Mouse (Mus musculus) lung, embryonic 15.5 days (tissue): ENCODE measurements around the gene Ccdc88c. TPM values are rescaled to one million over a fixed set of nuclear protein-coding genes. Genes with fewer than 3 reads are reported as not detected.
A peak's percentile ranks its signal among the peaks of the same experiment; 100 is the strongest.

Source experiments
- ATAC-seq: fragments of 200-750 bp; cut with Nextera tagmentation; 2 replicates; pipeline ENCODE4 v1.8.0; 2017; ENCODE audit warnings: moderate number of reproducible peaks, borderline replicate concordance; ENCODE audit not compliant: low FRiP score, low TSS enrichment; ENCODE audit errors: extremely low read depth
- H3K27ac ChIP-seq: fragments of 300-500 bp; sonication (generic); 2 replicates; pipeline ENCODE4 v1.5.1; 2015; ENCODE audit warnings: moderate library complexity, mild to moderate bottlenecking, inconsistent platforms
- H3K27me3 ChIP-seq: fragments of 300-500 bp; sonication (generic); 2 replicates; pipeline ENCODE4 v1.6.1; 2015; ENCODE audit warnings: inconsistent platforms
- H3K36me3 ChIP-seq: fragments of 300-500 bp; sonication (generic); 2 replicates; pipeline ENCODE4 v1.6.1; 2015; ENCODE audit warnings: inconsistent platforms
- H3K4me1 ChIP-seq: fragments of 300-500 bp; sonication (generic); 2 replicates; pipeline ENCODE4 v1.6.1; 2015; ENCODE audit warnings: inconsistent platforms
- H3K4me2 ChIP-seq: fragments of 300-500 bp; sonication (generic); 2 replicates; pipeline ENCODE4 v1.6.1; 2015; ENCODE audit warnings: inconsistent platforms, mild to moderate bottlenecking, moderate library complexity
- H3K4me3 ChIP-seq: fragments of 300-500 bp; sonication (generic); 2 replicates; pipeline ENCODE4 v1.5.1; 2015; ENCODE audit warnings: mild to moderate bottlenecking, inconsistent platforms
- H3K9ac ChIP-seq: fragments of 300-500 bp; sonication (generic); 2 replicates; pipeline ENCODE4 v1.6.1; 2015; ENCODE audit warnings: inconsistent platforms
- H3K9me3 ChIP-seq: fragments of 300-500 bp; sonication (generic); 2 replicates; pipeline ENCODE4 v1.6.1; 2016; ENCODE audit warnings: inconsistent platforms
- WGBS: fragments of 180-500 bp; shearing (Covaris S2); methylation state at CpG from one replicate; pipeline ENCODE4 v1.1.7; 2015; 5-methylcytosine and 5-hydroxymethylcytosine counted together
- polyA plus RNA-seq: library from polyadenylated mRNA; unstranded; fragments of >200 nt; fragmentation: Nextera tagmentation; extraction: Ambion mirVana; gene quantifications from 2 replicates; pipeline ENCODE4 v1.2.1, GENCODE M21; 2015

The Ccdc88c gene
- 14.3 and 17.9 TPM in 2 replicates for polyA plus RNA-seq

- no peaks in the 10 kb centered on the region for H3K36me3 ChIP-seq
- 1% methylated on average over 54 of the region's 56 CpGs for WGBS
- ATAC-seq: peak; percentile 87
- H3K9ac ChIP-seq: peak within 1 kb of the TSS; percentile 74
- H3K9me3 ChIP-seq: no peaks in the 10 kb centered on the region
- H3K4me1 ChIP-seq: peaks cover 19% of the 10 kb centered on the region
- H3K27me3 ChIP-seq: peaks cover 27% of the 10 kb centered on the region
- H3K4me2 ChIP-seq: peak within 1 kb of the TSS; percentile 94
- H3K4me3 ChIP-seq: peak within 1 kb of the TSS; percentile 68
- H3K27ac ChIP-seq: peak within 1 kb of the TSS; percentile 92
These were observed at the start of gene Ccdc88c for GRCm38 (mm10) chr12:101028954-101029731. Gene Ccdc88c (minus strand): TSS chr12:101029056.

GRCm38 (mm10) chr12:101077955-101078354 is 49.1 kb upstream of the Ccdc88c start:
- Histone ChIP-seq H3K9ac (no peak overlapping the region), H3K4me3 (no peak overlapping the region), H3K36me3 (peaks cover 14% of the 10 kb centered on the region; the same call in 1 of the 2 replicates), H3K27me3 (no peaks in the 10 kb centered on the region), H3K9me3 (no peaks in the 10 kb centered on the region), H3K4me1 (peaks cover 26% of the 10 kb centered on the region), H3K27ac (no peak overlapping the region), H3K4me2 (no peak overlapping the region)
- no peak for ATAC-seq

GRCm38 (mm10) chr12:101075433-101075832 is 46.6 kb upstream of the Ccdc88c start:
- peaks cover 14% of the 10 kb centered on the region; the same call in 1 of the 2 replicates for H3K36me3 ChIP-seq
- WGBS: 83% methylated on average over 3 of the region's 3 CpGs
- H3K4me2 ChIP-seq: no peak overlapping the region
- H3K27ac ChIP-seq: no peak overlapping the region
- no peak for ATAC-seq
- H3K4me3 ChIP-seq: no peak overlapping the region
- H3K9me3 ChIP-seq: no peaks in the 10 kb centered on the region
- H3K4me1 ChIP-seq: peaks cover 17% of the 10 kb centered on the region
- no peak overlapping the region for H3K9ac ChIP-seq
- no peaks in the 10 kb centered on the region for H3K27me3 ChIP-seq

GRCm38 (mm10) chr12:101074821-101075429 is 46.1 kb upstream of the Ccdc88c start:
- H3K4me3 ChIP-seq: no peak overlapping the region
- ATAC-seq: no peak
- no peak overlapping the region for H3K9ac ChIP-seq
- H3K36me3 ChIP-seq: peaks cover 14% of the 10 kb centered on the region; the same call in 1 of the 2 replicates
- no peaks in the 10 kb centered on the region for H3K27me3 ChIP-seq
- WGBS: 91% methylated on average over 4 of the region's 4 CpGs
- H3K27ac ChIP-seq: no peak overlapping the region
- H3K9me3 ChIP-seq: no peaks in the 10 kb centered on the region
- H3K4me1 ChIP-seq: peaks cover 17% of the 10 kb centered on the region
- H3K4me2 ChIP-seq: no peak overlapping the region

- Histone ChIP-seq H3K9me3 (no peaks in the 10 kb centered on the region), H3K27ac (no peak overlapping the region), H3K9ac (no peak overlapping the region), H3K36me3 (peaks cover 15% of the 10 kb centered on the region; the same call in 1 of the 2 replicates), H3K4me1 (no peaks in the 10 kb centered on the region), H3K27me3 (no peaks in the 10 kb centered on the region), H3K4me2 (no peak overlapping the region), H3K4me3 (no peak overlapping the region)
- 73% methylated on average over 1 of the region's 1 CpGs for WGBS
- ATAC-seq: no peak
These were observed 41.0 kb upstream of the Ccdc88c start for GRCm38 (mm10) chr12:101069813-101070212.

- no peak for ATAC-seq
- no peaks in the 10 kb centered on the region for H3K9me3 ChIP-seq
- H3K9ac ChIP-seq: no peak overlapping the region
- H3K27ac ChIP-seq: no peak overlapping the region
- 97% methylated on average over 1 of the region's 1 CpGs for WGBS
- H3K4me3 ChIP-seq: no peak overlapping the region
- H3K4me2 ChIP-seq: no peak overlapping the region
- no peaks in the 10 kb centered on the region for H3K27me3 ChIP-seq
- peaks cover 45% of the 10 kb centered on the region for H3K36me3 ChIP-seq
- H3K4me1 ChIP-seq: no peaks in the 10 kb centered on the region
These were observed 37.5 kb upstream of the Ccdc88c start for GRCm38 (mm10) chr12:101066329-101066728.

- no peaks in the 10 kb centered on the region for H3K27me3 ChIP-seq
- H3K9me3 ChIP-seq: no peaks in the 10 kb centered on the region
- no peaks in the 10 kb centered on the region for H3K4me1 ChIP-seq
- no peak overlapping the region for H3K27ac ChIP-seq
- no peak overlapping the region for H3K9ac ChIP-seq
- peaks cover 62% of the 10 kb centered on the region for H3K36me3 ChIP-seq
- no peak overlapping the region for H3K4me3 ChIP-seq
- ATAC-seq: no peak
- no peak overlapping the region for H3K4me2 ChIP-seq
These were observed 11.1 kb upstream of the Ccdc88c start for GRCm38 (mm10) chr12:101039956-101040355.

- ATAC-seq: no peak
- peak overlapping the region; percentile 68 for H3K4me3 ChIP-seq
- H3K36me3 ChIP-seq: no peaks in the 10 kb centered on the region
- peaks cover 24% of the 10 kb centered on the region for H3K4me1 ChIP-seq
- peak overlapping the region; percentile 92 for H3K27ac ChIP-seq
- peaks cover 27% of the 10 kb centered on the region for H3K27me3 ChIP-seq
- H3K9me3 ChIP-seq: no peaks in the 10 kb centered on the region
- peak overlapping the region; percentile 74 for H3K9ac ChIP-seq
- WGBS: under 1% methylated on average over 62 of the region's 67 CpGs
- H3K4me2 ChIP-seq: peak overlapping the region; percentile 94
These were observed 456 bp downstream of the Ccdc88c start for GRCm38 (mm10) chr12:101028247-101028953.

GRCm38 (mm10) chr12:101027451-101028246 is 1.2 kb downstream of the Ccdc88c start:
- H3K4me1 ChIP-seq: peaks cover 31% of the 10 kb centered on the region
- peak overlapping the region; percentile 74; the same call in 1 of the 2 replicates for H3K9ac ChIP-seq
- peak overlapping the region; percentile 68 for H3K4me3 ChIP-seq
- H3K27ac ChIP-seq: peak overlapping the region; percentile 43; the same call in 1 of the 2 replicates
- WGBS: 2% methylated on average over 19 of the region's 19 CpGs
- H3K27me3 ChIP-seq: peaks cover 27% of the 10 kb centered on the region
- ATAC-seq: no peak
- H3K9me3 ChIP-seq: no peaks in the 10 kb centered on the region
- peak overlapping the region; percentile 94 for H3K4me2 ChIP-seq
- no peaks in the 10 kb centered on the region for H3K36me3 ChIP-seq

- H3K9me3 ChIP-seq: no peaks in the 10 kb centered on the region
- H3K4me2 ChIP-seq: peak overlapping the region; percentile 94
- no peaks in the 10 kb centered on the region for H3K36me3 ChIP-seq
- ATAC-seq: no peak
- peak overlapping the region; percentile 68 for H3K4me3 ChIP-seq
- WGBS: 16% methylated on average over 14 of the region's 14 CpGs
- H3K9ac ChIP-seq: peak overlapping the region; percentile 74; the same call in 1 of the 2 replicates
- peak overlapping the region; percentile 43; the same call in 1 of the 2 replicates for H3K27ac ChIP-seq
- H3K4me1 ChIP-seq: peaks cover 37% of the 10 kb centered on the region
- peaks cover 27% of the 10 kb centered on the region for H3K27me3 ChIP-seq
These were observed 1.9 kb downstream of the Ccdc88c start for GRCm38 (mm10) chr12:101026946-101027345.

- peaks cover 37% of the 10 kb centered on the region for H3K4me1 ChIP-seq
- peak overlapping the region; percentile 94 for H3K4me2 ChIP-seq
- ATAC-seq: no peak
- no peaks in the 10 kb centered on the region for H3K36me3 ChIP-seq
- peaks cover 27% of the 10 kb centered on the region for H3K27me3 ChIP-seq
- 0 out of 2 replicates have a peak overlapping the region, but pooled peaks have one; percentile 71 for H3K27ac ChIP-seq
- H3K4me3 ChIP-seq: peak overlapping the region; percentile 68
- 0 out of 2 replicates have a peak overlapping the region, but pooled peaks have one; percentile 74 for H3K9ac ChIP-seq
- WGBS: 49% methylated on average over 7 of the region's 7 CpGs
- H3K9me3 ChIP-seq: no peaks in the 10 kb centered on the region
These were observed 2.3 kb downstream of the Ccdc88c start for GRCm38 (mm10) chr12:101026518-101026917.
